Mouse (Mus musculus) central nervous system, embryonic 14 days (tissue): Measurements from ENCODE around the gene Nrros. TPM values are rescaled to one million over a fixed set of nuclear protein-coding genes. Genes with fewer than 3 reads are reported as not detected.

Experiments
- polyA plus RNA-seq: library from polyadenylated mRNA; depleted of rRNA; stranded (reverse); fragments of >200 nt; gene quantifications from 2 replicates; pipeline ENCODE4 v1.2.3, GENCODE M21; 2012; rRNA removed

Nrros gene
- 6.1 and 7.8 TPM in 2 replicates for polyA plus RNA-seq

DNA sequence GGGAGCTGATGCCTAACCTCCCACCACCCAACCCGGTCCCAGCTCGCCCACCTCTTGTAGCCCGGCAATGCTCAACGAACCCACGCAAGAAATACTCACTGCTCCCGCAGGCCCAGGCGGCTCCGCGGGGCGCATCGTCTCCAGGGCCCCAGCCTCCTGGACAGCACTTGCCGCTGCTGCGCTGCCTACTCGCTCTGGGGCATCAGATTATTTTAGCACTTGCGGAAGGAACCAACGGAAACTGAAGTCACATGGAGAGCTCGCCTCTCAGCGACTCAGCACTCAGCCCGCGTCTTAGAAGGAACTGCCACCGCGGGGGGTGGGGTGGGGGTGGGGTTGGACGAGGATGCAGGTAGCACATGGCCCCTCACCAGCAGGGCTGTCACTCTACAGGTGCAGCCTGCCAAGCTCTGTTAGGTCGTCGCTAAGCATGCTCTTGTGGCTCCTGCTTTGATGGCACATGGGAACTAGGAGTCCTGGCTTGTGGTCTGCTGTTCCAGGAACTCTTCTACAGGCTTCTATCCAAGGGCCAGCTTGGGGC lies at the start of gene Nrros:
Gene Nrros (minus strand): TSS at position 314 of the 541 bp plus-strand sequence.

DNA sequence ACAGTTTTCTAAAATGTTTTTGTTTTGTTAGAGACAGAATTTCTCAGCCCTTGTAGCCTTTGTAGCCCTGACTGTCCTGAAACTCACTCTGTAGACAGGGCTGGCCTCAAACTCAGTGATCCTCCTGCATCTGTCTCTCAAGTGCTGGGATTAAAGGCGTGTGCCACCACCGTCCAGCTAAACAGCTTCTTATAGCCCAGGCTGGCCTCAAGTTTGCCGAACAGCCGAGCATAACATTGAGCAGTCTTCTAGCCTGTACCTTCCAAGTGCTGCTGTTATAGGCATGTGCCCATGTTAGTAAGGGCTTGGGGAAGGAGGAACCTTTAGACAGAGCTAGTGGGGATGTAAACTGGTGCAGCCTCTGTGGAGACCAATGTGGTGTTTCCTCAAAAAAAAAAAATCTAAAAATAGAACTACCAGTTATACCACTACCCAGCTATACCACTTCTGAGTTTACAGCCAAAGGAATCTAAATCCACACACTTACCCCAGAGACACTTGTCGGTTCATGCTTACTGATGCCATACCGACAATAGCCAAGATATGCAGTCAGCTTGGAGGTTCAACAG lies 14.0 kb upstream of the Nrros start, which contains the start of gene Bex6:
Gene Bex6 (plus strand): TSS at position 491 of the 569 bp plus-strand sequence.

DNA sequence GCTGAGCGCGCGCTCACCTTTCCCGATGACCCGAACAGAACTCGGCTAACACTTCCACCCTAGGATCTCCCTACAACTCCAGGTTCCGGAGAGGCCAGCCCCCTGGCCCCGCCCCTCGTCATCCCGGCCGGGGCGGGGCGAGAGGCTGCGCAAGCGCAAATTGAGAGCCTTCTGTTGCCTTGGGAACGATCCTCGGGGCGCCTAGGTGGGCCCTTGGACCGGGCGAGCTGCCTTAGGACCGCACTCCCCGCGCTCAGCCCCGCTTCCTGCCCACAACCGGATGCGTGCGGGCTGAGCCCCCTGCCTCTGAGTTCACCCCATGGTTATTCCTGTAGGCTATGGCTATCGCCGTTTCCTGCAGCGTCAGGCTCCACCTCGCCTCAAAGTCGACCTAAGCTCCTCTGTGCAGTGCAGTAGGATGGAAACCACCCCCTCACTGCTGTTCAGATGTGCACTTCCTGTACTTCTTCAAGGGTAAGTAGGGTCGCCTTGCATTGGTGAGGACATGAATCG lies 65.7 kb downstream of the Nrros start, which contains the start of the genes Pigx and Cep19:
Gene Pigx (minus strand): TSS at position 103 of the 513 bp plus-strand sequence.
Gene Cep19 (plus strand): TSS at position 163 of the 513 bp plus-strand sequence.

Other genes starting within 250 kb of the Nrros start
- gene Pigz, start 231.7 kb downstream of the Nrros start, polyA plus RNA-seq, result 0.76 and 1.5 TPM in 2 replicates
- gene 0610012G03Rik, start 217.1 kb downstream of the Nrros start, polyA plus RNA-seq, result 65.2 and 66.9 TPM in 2 replicates
- gene Ncbp2, start 217.1 kb downstream of the Nrros start, polyA plus RNA-seq, result 215 and 271 TPM in 2 replicates
- gene Senp5, start 162.3 kb downstream of the Nrros start, polyA plus RNA-seq, result 19.0 and 20.3 TPM in 2 replicates
- gene Pak2, start 86.3 kb downstream of the Nrros start, polyA plus RNA-seq, result 31.5 and 33.8 TPM in 2 replicates
- 80.2 and 89.8 TPM in 2 replicates for gene Pigx, start 65.9 kb downstream of the Nrros start, polyA plus RNA-seq
- gene Cep19, start 65.8 kb downstream of the Nrros start, polyA plus RNA-seq, result 24.7 and 27.2 TPM in 2 replicates
- gene Bex6, start 14.2 kb upstream of the Nrros start, polyA plus RNA-seq, result not detected in 2 replicates
- gene Fbxo45, start 81.6 kb upstream of the Nrros start, polyA plus RNA-seq, result 23.2 and 24.9 TPM in 2 replicates
- 12.2 and 12.4 TPM in 2 replicates for gene Wdr53, start 81.6 kb upstream of the Nrros start, polyA plus RNA-seq
- 0.04 TPM in 1 of 2 replicates, not detected in the other for gene Smco1, start 105.9 kb upstream of the Nrros start, polyA plus RNA-seq
- 15.6 and 16.4 TPM in 2 replicates for gene Rnf168, start 111.9 kb upstream of the Nrros start, polyA plus RNA-seq
- gene Ubxn7, start 166.7 kb upstream of the Nrros start, polyA plus RNA-seq, result 25.2 and 26.6 TPM in 2 replicates
- 0.06 and 0.09 TPM in 2 replicates for gene Tm4sf19, start 234.9 kb upstream of the Nrros start, polyA plus RNA-seq